Mouse (Mus musculus) G1E (cell line): ENCODE measurements around the gene Hemgn.

Experiments
- CTCF ChIP-seq: IDR thresholded peaks from 2 replicates; pipeline ENCODE4 v1.5.1; 2012; ENCODE audit warnings: low read depth, low read length, inconsistent platforms, mixed read lengths
- GATA1 ChIP-seq: IDR thresholded peaks from 2 replicates; pipeline ENCODE4 v1.6.1; 2012; ENCODE audit warnings: borderline replicate concordance, low read length, inconsistent platforms, mixed read lengths
- POLR2AphosphoS5 ChIP-seq: IDR thresholded peaks from 2 replicates; pipeline ENCODE4 v1.6.1; 2012; ENCODE audit warnings: low read depth, low read length, inconsistent platforms; ENCODE audit not compliant: insufficient replicate concordance

GRCm38 (mm10) chr4:46450020-46450518 lies 36.8 kb upstream of the Hemgn start:
- TF ChIP-seq GATA1 (no peak), CTCF (no peak), POLR2AphosphoS5 (no peak)
